Mouse (Mus musculus): ENCODE data around the gene Pde4b. TPM values are rescaled to one million over a fixed set of nuclear protein-coding genes. Genes with fewer than 3 reads are reported as not detected.

The Pde4b gene
- polyA plus RNA-seq, 1 experiment = 87.4 TPM

- no peak overlapping the region for H3K27ac ChIP-seq (ENCODE audit: insufficient read depth, low read length)
- peaks cover 1% of the 10 kb centered on the region; the same call in 1 of the 2 replicates for H3K4me1 ChIP-seq (ENCODE audit: control insufficient read depth, insufficient read depth, low read length)
- no peak for TF ChIP-seq POLR2A (IDR thresholded peaks at IDR 0.05; ENCODE audit: extremely low read depth, insufficient read depth, low read length)
- TF ChIP-seq CTCF (IDR thresholded peaks at IDR 0.05; ENCODE audit: extremely low read depth, insufficient read depth, low read length) = no peak
- H3K4me3 ChIP-seq (ENCODE audit: insufficient read depth, low read length) = no peak overlapping the region
These were observed 8.5 kb downstream of the Pde4b start for GRCm38 (mm10) chr4:102095851-102096250.

DNA sequence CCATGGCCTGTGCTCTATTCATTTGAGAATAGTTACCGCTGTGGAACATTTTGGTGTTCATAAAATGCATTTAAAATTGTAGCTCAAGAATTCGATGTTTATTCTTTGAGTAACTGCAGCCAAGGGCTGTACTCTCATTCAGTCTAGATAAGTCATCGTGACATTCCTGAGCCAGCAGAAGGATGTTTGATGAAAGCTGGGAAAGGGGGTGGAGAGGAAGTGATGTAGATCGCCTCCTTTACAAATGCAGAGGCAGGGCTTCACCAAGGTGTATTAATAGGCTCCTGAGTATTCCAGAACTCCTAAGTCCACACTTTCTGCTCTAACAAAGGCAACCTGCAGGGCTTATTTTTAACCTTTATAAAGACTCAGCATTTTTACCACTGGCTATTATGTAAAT lies 14.9 kb downstream of the Pde4b start:
- Histone ChIP-seq H3K4me1 (ENCODE audit: control insufficient read depth, insufficient read depth, low read length) (peaks cover 1% of the 10 kb centered on the region; the same call in 1 of the 2 replicates), H3K4me3 (ENCODE audit: insufficient read depth, low read length) (no peak overlapping the region), H3K27ac (ENCODE audit: insufficient read depth, low read length) (no peak overlapping the region)
- no peak for TF ChIP-seq CTCF (IDR thresholded peaks at IDR 0.05; ENCODE audit: extremely low read depth, insufficient read depth, low read length)
- no peak for TF ChIP-seq POLR2A (IDR thresholded peaks at IDR 0.05; ENCODE audit: extremely low read depth, insufficient read depth, low read length)

DNA sequence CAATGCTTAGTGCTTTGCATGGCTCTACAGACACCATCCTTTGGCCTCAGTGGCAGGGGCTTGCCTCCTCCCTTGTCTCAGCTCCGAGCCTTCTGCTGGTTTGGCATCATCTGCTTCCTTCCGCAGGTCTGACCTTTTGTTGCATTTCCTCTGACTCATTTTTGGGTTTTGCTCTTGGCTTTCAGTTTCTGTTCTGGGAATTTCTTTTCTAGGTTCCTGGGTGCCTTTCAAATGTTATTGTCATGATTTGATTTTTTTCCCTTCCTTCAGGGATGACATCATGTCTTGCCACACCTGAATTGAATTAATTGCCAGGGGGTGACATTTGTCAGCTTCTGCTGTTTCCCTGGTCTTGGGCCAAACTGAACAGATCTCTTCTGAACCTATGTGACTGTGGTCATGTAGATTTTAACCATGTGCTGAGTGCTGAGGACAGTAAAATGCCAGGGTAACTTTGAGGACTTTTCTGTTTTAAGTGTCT lies 17.2 kb downstream of the Pde4b start:
- no peak overlapping the region for H3K4me3 ChIP-seq (ENCODE audit: insufficient read depth, low read length)
- H3K27ac ChIP-seq (ENCODE audit: insufficient read depth, low read length) = no peak overlapping the region
- TF ChIP-seq POLR2A (IDR thresholded peaks at IDR 0.05; ENCODE audit: extremely low read depth, insufficient read depth, low read length) (no peak), CTCF (IDR thresholded peaks at IDR 0.05; ENCODE audit: extremely low read depth, insufficient read depth, low read length) (no peak)
- peaks cover 1% of the 10 kb centered on the region; the same call in 1 of the 2 replicates for H3K4me1 ChIP-seq (ENCODE audit: control insufficient read depth, insufficient read depth, low read length)

DNA sequence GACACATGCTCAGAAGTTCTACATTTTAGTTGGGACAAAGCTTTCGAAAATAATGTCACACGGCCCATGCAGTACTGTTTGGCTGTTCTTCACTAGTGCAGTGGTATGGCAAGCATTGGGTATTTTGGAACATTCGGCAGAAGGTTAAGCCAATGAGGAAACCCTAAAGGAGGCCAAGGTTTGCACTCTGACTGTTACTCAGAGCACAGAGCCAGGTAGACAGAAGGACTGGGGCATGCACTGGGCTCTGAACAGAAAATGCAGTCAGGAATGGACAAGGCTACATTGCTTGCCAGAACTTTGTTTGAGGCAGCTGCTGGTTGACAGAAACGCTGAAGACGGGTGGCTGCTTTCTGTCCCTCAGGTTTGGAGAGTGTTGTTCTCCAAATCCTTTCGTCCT lies 19.4 kb downstream of the Pde4b start:
- TF ChIP-seq CTCF (IDR thresholded peaks at IDR 0.05; ENCODE audit: extremely low read depth, insufficient read depth, low read length) (no peak), POLR2A (IDR thresholded peaks at IDR 0.05; ENCODE audit: extremely low read depth, insufficient read depth, low read length) (no peak)
- no peak overlapping the region for H3K4me3 ChIP-seq (ENCODE audit: insufficient read depth, low read length)
- H3K27ac ChIP-seq (ENCODE audit: insufficient read depth, low read length) = no peak overlapping the region
- no peaks in the 10 kb centered on the region for H3K4me1 ChIP-seq (ENCODE audit: control insufficient read depth, insufficient read depth, low read length)

DNA sequence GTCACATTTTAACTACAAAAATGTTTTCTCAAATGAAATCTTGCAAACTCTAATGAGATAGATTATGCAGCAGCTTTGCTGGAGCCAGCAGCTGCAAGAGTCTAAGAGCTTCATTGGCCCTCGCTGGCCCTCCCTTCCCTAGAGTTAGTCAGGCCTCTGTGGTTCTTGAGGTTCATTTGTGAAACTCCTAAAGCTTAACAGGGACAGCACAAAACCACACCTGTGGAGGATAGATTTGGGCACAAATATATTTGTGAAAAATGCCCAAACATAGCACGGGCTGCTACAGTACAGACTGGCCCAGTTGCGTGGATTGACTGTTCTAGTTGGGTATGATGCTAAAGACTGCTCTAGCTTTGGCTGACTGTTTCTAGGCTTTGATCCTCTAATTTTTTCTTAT lies 32.1 kb downstream of the Pde4b start:
- no peak for TF ChIP-seq CTCF (IDR thresholded peaks at IDR 0.05; ENCODE audit: extremely low read depth, insufficient read depth, low read length)
- no peak overlapping the region for H3K27ac ChIP-seq (ENCODE audit: insufficient read depth, low read length)
- H3K4me3 ChIP-seq (ENCODE audit: insufficient read depth, low read length) = no peak overlapping the region
- no peaks in the 10 kb centered on the region for H3K4me1 ChIP-seq (ENCODE audit: control insufficient read depth, insufficient read depth, low read length)

- TF ChIP-seq CTCF (IDR thresholded peaks at IDR 0.05; ENCODE audit: extremely low read depth, insufficient read depth, low read length) = no peak
- no peak for TF ChIP-seq POLR2A (IDR thresholded peaks at IDR 0.05; ENCODE audit: extremely low read depth, insufficient read depth, low read length)
- Histone ChIP-seq H3K4me1 (ENCODE audit: control insufficient read depth, insufficient read depth, low read length) (no peaks in the 10 kb centered on the region), H3K4me3 (ENCODE audit: insufficient read depth, low read length) (no peak overlapping the region), H3K27ac (ENCODE audit: insufficient read depth, low read length) (no peak overlapping the region)
These were observed 49.1 kb downstream of the Pde4b start for GRCm38 (mm10) chr4:102136366-102136849.

DNA sequence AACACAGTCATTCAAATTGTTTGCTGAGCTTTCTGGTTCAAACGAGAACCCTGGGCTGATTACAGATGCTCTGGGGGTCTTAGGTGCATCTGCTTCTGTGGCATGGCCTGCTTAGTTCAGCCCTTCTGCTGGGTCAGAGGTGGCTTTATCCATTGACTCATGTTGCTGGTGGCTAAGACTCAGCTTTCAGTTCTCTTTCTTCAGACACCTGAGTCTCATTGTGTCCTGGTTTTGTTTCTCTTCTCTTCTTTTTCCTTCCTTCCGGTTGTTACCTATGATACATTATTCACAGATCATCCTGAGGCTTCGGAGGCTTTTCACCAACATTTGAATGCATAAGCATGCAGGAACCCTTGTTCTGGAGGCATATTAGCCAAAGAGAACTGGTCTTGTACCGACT lies 51.0 kb downstream of the Pde4b start:
- Histone ChIP-seq H3K27ac (ENCODE audit: insufficient read depth, low read length) (no peak overlapping the region), H3K4me3 (ENCODE audit: insufficient read depth, low read length) (no peak overlapping the region), H3K4me1 (ENCODE audit: control insufficient read depth, insufficient read depth, low read length) (no peaks in the 10 kb centered on the region)
- TF ChIP-seq POLR2A (IDR thresholded peaks at IDR 0.05; ENCODE audit: extremely low read depth, insufficient read depth, low read length) = no peak
- no peak for TF ChIP-seq CTCF (IDR thresholded peaks at IDR 0.05; ENCODE audit: extremely low read depth, insufficient read depth, low read length)

- TF ChIP-seq POLR2A (IDR thresholded peaks at IDR 0.05; ENCODE audit: extremely low read depth, insufficient read depth, low read length) (no peak), CTCF (IDR thresholded peaks at IDR 0.05; ENCODE audit: extremely low read depth, insufficient read depth, low read length) (no peak)
- Histone ChIP-seq H3K4me1 (ENCODE audit: control insufficient read depth, insufficient read depth, low read length) (no peaks in the 10 kb centered on the region), H3K27ac (ENCODE audit: insufficient read depth, low read length) (no peak overlapping the region)
These were observed 53.9 kb downstream of the Pde4b start for GRCm38 (mm10) chr4:102141241-102141640.

GRCm38 (mm10) chr4:102148766-102149165 lies 61.4 kb downstream of the Pde4b start:
- no peak overlapping the region for H3K27ac ChIP-seq (ENCODE audit: insufficient read depth, low read length)
- TF ChIP-seq POLR2A (IDR thresholded peaks at IDR 0.05; ENCODE audit: extremely low read depth, insufficient read depth, low read length) = no peak
- TF ChIP-seq CTCF (IDR thresholded peaks at IDR 0.05; ENCODE audit: extremely low read depth, insufficient read depth, low read length) = no peak
- H3K4me3 ChIP-seq (ENCODE audit: insufficient read depth, low read length) = no peak overlapping the region
- peaks cover 2% of the 10 kb centered on the region; the same call in 1 of the 2 replicates for H3K4me1 ChIP-seq (ENCODE audit: control insufficient read depth, insufficient read depth, low read length)

More at GRCm38 (mm10) chr4:102141241-102141640, 53.9 kb downstream of the Pde4b start:
- H3K4me3 ChIP-seq (ENCODE audit: insufficient read depth, low read length) = no peak overlapping the region

- no peak overlapping the region for H3K4me3 ChIP-seq (ENCODE audit: insufficient read depth, low read length)
- H3K27ac ChIP-seq (ENCODE audit: insufficient read depth, low read length) = peak overlapping the region; percentile 13; the same call in 1 of the 2 replicates
- TF ChIP-seq POLR2A (IDR thresholded peaks at IDR 0.05; ENCODE audit: extremely low read depth, insufficient read depth, low read length) = no peak
- no peak for TF ChIP-seq CTCF (IDR thresholded peaks at IDR 0.05; ENCODE audit: extremely low read depth, insufficient read depth, low read length)
- H3K4me1 ChIP-seq (ENCODE audit: control insufficient read depth, insufficient read depth, low read length) = no peaks in the 10 kb centered on the region
These were observed 71.8 kb downstream of the Pde4b start for GRCm38 (mm10) chr4:102159178-102159577.
